Mouse (Mus musculus) CH12.LX (cell line): ENCODE measurements around the gene Slc6a19. TPM values are rescaled to one million over a fixed set of nuclear protein-coding genes. Genes with fewer than 3 reads are reported as not detected.

Experiments
- DNase-seq: peaks from one replicate; pipeline ENCODE4 v3.0.0-alpha.2; 2013; ENCODE audit errors: extremely low read depth
- H3K27ac ChIP-seq: 2 replicates; pipeline ENCODE4 v1.5.1; 2012; ENCODE audit warnings: low read depth, mild to moderate bottlenecking, control low read depth, moderate library complexity; ENCODE audit not compliant: insufficient read depth
- H3K27me3 ChIP-seq: replicated peaks from 2 replicates; pipeline ENCODE3; 2012; ENCODE audit warnings: inconsistent platforms
- H3K36me3 ChIP-seq, 2 experiments: replicated peaks in 1 of 2; 2 replicates each; pipeline versions ENCODE3 to v1.6.1; 2012; ENCODE audit warnings: inconsistent platforms in 1 of 2, low read length in 1 of 2, mild to moderate bottlenecking in 1 of 2, mixed read lengths in 1 of 2, moderate library complexity in 1 of 2; ENCODE audit not compliant: control insufficient read depth in 1 of 2, insufficient read depth in 1 of 2
- H3K4me1 ChIP-seq, 2 experiments: 2 replicates each; pipeline ENCODE4 v1.6.1; 2012; ENCODE audit warnings: inconsistent platforms in 1 of 2, moderate library complexity in 1 of 2; ENCODE audit not compliant: insufficient read depth in 2 of 2, control insufficient read depth in 1 of 2
- H3K4me2 ChIP-seq: 2 replicates; pipeline ENCODE4 v1.6.1; 2012; ENCODE audit warnings: low read depth, mild to moderate bottlenecking, control low read depth; ENCODE audit not compliant: poor library complexity, insufficient read depth, severe bottlenecking
- H3K4me3 ChIP-seq, 3 experiments: fragments of 150-350 bp in 1 of 3; sonication (generic) in 1 of 3; replicated peaks in 1 of 3; 2 replicates each; pipeline versions ENCODE3 to v1.5.1; 2011 to 2012; ENCODE audit warnings: low read depth in 2 of 3, low read length in 2 of 3, mild to moderate bottlenecking in 2 of 3, moderate library complexity in 2 of 3, control low read depth in 1 of 3, improper control_type of control experiment in 1 of 3, inconsistent platforms in 1 of 3, mixed read lengths in 1 of 3; ENCODE audit not compliant: poor library complexity in 1 of 3
- H3K79me2 ChIP-seq: replicated peaks from 2 replicates; pipeline ENCODE4 v1.6.1; 2012; ENCODE audit warnings: mild to moderate bottlenecking, moderate library complexity; ENCODE audit not compliant: control insufficient read depth, poor library complexity, insufficient read depth, severe bottlenecking; ENCODE audit errors: extremely low read depth
- H3K9ac ChIP-seq: 2 replicates; pipeline ENCODE4 v1.6.1; 2012; ENCODE audit warnings: low read depth, mild to moderate bottlenecking, control low read depth, moderate library complexity; ENCODE audit not compliant: insufficient read depth
- H3K9me3 ChIP-seq: replicated peaks from 2 replicates; pipeline ENCODE3; 2012; ENCODE audit warnings: low read length, inconsistent platforms, mixed read lengths
- BHLHE40 ChIP-seq: IDR thresholded peaks from 2 replicates; pipeline ENCODE4 v1.6.1; 2011; ENCODE audit warnings: mild to moderate bottlenecking, low read depth, low read length, improper control_type of control experiment
- CHD1 ChIP-seq: IDR thresholded peaks from 2 replicates; pipeline ENCODE4 v1.6.1; 2012; ENCODE audit warnings: low read depth, low read length, improper control_type of control experiment, inconsistent platforms
- E2F4 ChIP-seq: IDR thresholded peaks from 2 replicates; pipeline ENCODE4 v1.6.1; 2011; ENCODE audit warnings: low read depth, low read length, improper control_type of control experiment; ENCODE audit not compliant: insufficient replicate concordance
- GABPA ChIP-seq: IDR thresholded peaks from 2 replicates; pipeline ENCODE4 v1.6.1; 2012; ENCODE audit warnings: low read depth, low read length, improper control_type of control experiment, inconsistent platforms; ENCODE audit not compliant: insufficient replicate concordance
- HCFC1 ChIP-seq: IDR thresholded peaks from 2 replicates; pipeline ENCODE4 v1.6.1; 2012; ENCODE audit warnings: low read depth, mild to moderate bottlenecking, inconsistent platforms, low read length, improper control_type of control experiment
- IRF4 ChIP-seq: IDR thresholded peaks from 2 replicates; pipeline ENCODE4 v1.6.1; 2014; ENCODE audit warnings: low read depth, mild to moderate bottlenecking, inconsistent platforms, low read length, improper control_type of control experiment
- JUN ChIP-seq: IDR thresholded peaks from 2 replicates; pipeline ENCODE4 v1.6.1; 2011; ENCODE audit warnings: low read depth, mild to moderate bottlenecking, low read length, improper control_type of control experiment, moderate library complexity; ENCODE audit not compliant: insufficient read depth
- MAFK ChIP-seq: IDR thresholded peaks from 2 replicates; pipeline ENCODE4 v1.6.1; 2011; ENCODE audit warnings: low read length, improper control_type of control experiment; ENCODE audit not compliant: insufficient replicate concordance
- MAX ChIP-seq: IDR thresholded peaks from 2 replicates; pipeline ENCODE4 v1.6.1; 2011; ENCODE audit warnings: low read length, improper control_type of control experiment
- MAZ ChIP-seq: IDR thresholded peaks from 2 replicates; pipeline ENCODE4 v1.6.1; 2012; ENCODE audit warnings: low read depth, mild to moderate bottlenecking, inconsistent platforms, low read length, improper control_type of control experiment, moderate library complexity
- MXI1 ChIP-seq: IDR thresholded peaks from 2 replicates; pipeline ENCODE4 v1.6.1; 2011; ENCODE audit warnings: mild to moderate bottlenecking, low read depth, low read length, improper control_type of control experiment
- MYC ChIP-seq: IDR thresholded peaks from 2 replicates; pipeline ENCODE4 v1.6.1; 2011; ENCODE audit warnings: low read depth, mild to moderate bottlenecking, improper control_type of control experiment, low read length
- POLR2A ChIP-seq: IDR thresholded peaks from 2 replicates; pipeline ENCODE4 v1.6.1; 2011; ENCODE audit warnings: low read depth, mild to moderate bottlenecking, improper control_type of control experiment, low read length
- POLR2AphosphoS2 ChIP-seq: IDR thresholded peaks from 2 replicates; pipeline ENCODE4 v1.6.1; 2011; ENCODE audit warnings: low read depth, low read length, improper control_type of control experiment
- TCF12 ChIP-seq: IDR thresholded peaks from 2 replicates; pipeline ENCODE4 v1.6.1; 2014; ENCODE audit warnings: low read depth, mild to moderate bottlenecking, inconsistent platforms, low read length, improper control_type of control experiment
- ZC3H11A ChIP-seq: IDR thresholded peaks from 2 replicates; pipeline ENCODE4 v1.6.1; 2012; ENCODE audit warnings: low read depth, mild to moderate bottlenecking, inconsistent platforms, low read length, improper control_type of control experiment
- ZMIZ1 ChIP-seq: IDR thresholded peaks from 2 replicates; pipeline ENCODE4 v1.6.1; 2012; ENCODE audit warnings: low read depth, mild to moderate bottlenecking, inconsistent platforms, low read length, improper control_type of control experiment
- ZNF384 ChIP-seq: IDR thresholded peaks from 2 replicates; pipeline ENCODE4 v1.6.1; 2012; ENCODE audit warnings: low read depth, low read length, improper control_type of control experiment, inconsistent platforms
- dilution Hi-C: fragments of 300-500 bp; cut with MboI; formaldehyde crosslinking; loops from 2 replicates; pipeline ENCODE4 v1.14.3; 2020; ENCODE audit warnings: low sequenced_read_pairs; ENCODE audit not compliant: extremely low pct_unique_long_range_greater_than_20kb, extremely low pct_ligation_motif_present
- in situ Hi-C: fragments of 300-500 bp; cut with MboI; formaldehyde crosslinking; loops from 3 replicates; pipeline ENCODE4 v1.14.3; 2019; ENCODE audit warnings: low sequenced_read_pairs, low pct_ligation_motif_present, low pct_unique_long_range_greater_than_20kb, mixed read lengths
- polyA plus RNA-seq: library from polyadenylated mRNA; unstranded; fragments of >175 nt; gene quantifications from 2 replicates; pipeline ENCODE4 v1.2.1, GENCODE M21; 2012; ENCODE audit warnings: low read depth; ENCODE audit not compliant: insufficient read length
- total RNA-seq, 2 experiments: library from RNA; depleted of rRNA; stranded (reverse); fragments of 300-350 nt in 1 of 2; fragments of >200 nt in 1 of 2; gene quantifications; 2 replicates each; pipeline ENCODE4 v1.2.3; 2012 to 2014

The Slc6a19 gene
- total and polyA plus RNA-seq, 3 experiments = 0.13 TPM; not detected in 1

- H3K9me3 ChIP-seq = no peaks in the 10 kb centered on the region
- TF ChIP-seq GABPA (no peak), E2F4 (no peak), JUN (no peak), CHD1 (no peak), ZMIZ1 (no peak), TCF12 (no peak), ZC3H11A (no peak), ZNF384 (no peak), IRF4 (no peak), MAX (no peak), POLR2A (no peak), MAFK (no peak)
- TF ChIP-seq, all 38 proteins: peak for 0
- Histone ChIP-seq H3K36me3 (no peaks in the 10 kb centered on the region), H3K27me3 (peaks cover 53% of the 10 kb centered on the region), H3K4me3 (no peak overlapping the region), H3K9ac (no peak overlapping the region), H3K4me1 (peaks cover 2 to 3% of the 10 kb centered on the region in 2 experiments; a peak in 3 of 4 replicates), H3K4me2 (no peak overlapping the region), H3K27ac (no peak overlapping the region), H3K79me2 (no peaks in the 10 kb centered on the region)
- DNase-seq = no peak
- dilution Hi-C loops (no loop called here), in situ Hi-C loops (no loop called here)
These were observed 8.1 kb downstream of the Slc6a19 start for GRCm38 (mm10) chr13:73696529-73696928.

GRCm38 (mm10) chr13:73694972-73695371 lies 9.7 kb downstream of the Slc6a19 start:
- Histone ChIP-seq H3K4me3 (no peak overlapping the region), H3K4me1 (peaks cover 2 to 3% of the 10 kb centered on the region in 2 experiments; a peak in 3 of 4 replicates), H3K27me3 (peaks cover 40% of the 10 kb centered on the region), H3K27ac (no peak overlapping the region), H3K36me3 (no peaks in the 10 kb centered on the region), H3K4me2 (no peak overlapping the region), H3K9ac (no peak overlapping the region), H3K9me3 (no peaks in the 10 kb centered on the region), H3K79me2 (no peaks in the 10 kb centered on the region)
- dilution Hi-C loops = no loop called here
- no peak for DNase-seq
- TF ChIP-seq MAX = no peak
- no peak for TF ChIP-seq HCFC1
- TF ChIP-seq MAZ = no peak
- TF ChIP-seq MYC = no peak
- no peak for TF ChIP-seq MXI1
- TF ChIP-seq BHLHE40 = no peak
- TF ChIP-seq POLR2AphosphoS2 = no peak
- TF ChIP-seq CHD1 = no peak
- in situ Hi-C loops = loop anchor here (5.0 kb wide), 1 partner anchor 48 kb away; no protein-coding TSS in a partner anchor
